Mouse (Mus musculus): ENCODE results near the gene Acad10. TPM values are rescaled to one million over a fixed set of nuclear protein-coding genes. Genes with fewer than 3 reads are reported as not detected.

Acad10 gene
- total RNA-seq, 2 experiments from 2014 or later, result 7.1 to 7.8 TPM

Other genes starting within 250 kb of the Acad10 start
- 1 to 10 TPM; 5.5 to 5.6 TPM for gene Tmem116, start 208.6 kb downstream of the Acad10 start, total RNA-seq (2021)
- gene Erp29, start 208.0 kb downstream of the Acad10 start, total RNA-seq (2021), result 100 to 1,000 TPM; 110 TPM
- not detected for gene Adam1b, start 157.1 kb downstream of the Acad10 start, total RNA-seq (2021)
- 1 to 10 TPM; 3.1 to 3.8 TPM for gene Adam1a, start 115.0 kb downstream of the Acad10 start, total RNA-seq (2021)
- gene Gm42878, start 115.0 kb downstream of the Acad10 start, total RNA-seq (2021), result not detected
- 10 to 100 TPM; 55.7 to 61.0 TPM for gene Mapkapk5, start 114.6 kb downstream of the Acad10 start, total RNA-seq (2021)
- gene Aldh2, start 66.7 kb downstream of the Acad10 start, total RNA-seq (2021), result 100 to 1,000 TPM in 1 of 2 experiments, 10 to 100 TPM in 1; 95.1 to 103 TPM
- gene Acad12, start 41.6 kb downstream of the Acad10 start, total RNA-seq (2021), result 10 to 100 TPM; 21.0 to 21.2 TPM
- 10 to 100 TPM; 26.8 to 32.0 TPM for gene Brap, start within 50 bp of the Acad10 start, total RNA-seq (2021)
- 100 to 1,000 TPM; 174 to 180 TPM for gene Atxn2, start 50.8 kb upstream of the Acad10 start, total RNA-seq (2021)
- 10 to 100 TPM; 36.7 to 39.2 TPM for gene Sh2b3, start 177.1 kb upstream of the Acad10 start, total RNA-seq (2021)
- gene Pheta1, start 188.5 kb upstream of the Acad10 start, total RNA-seq (2021), result 10 to 100 TPM in 1 of 2 experiments, 1 to 10 TPM in 1; 9.3 to 10.9 TPM